Mouse (Mus musculus): ENCODE results near the gene Dcdc2b.

DNA sequence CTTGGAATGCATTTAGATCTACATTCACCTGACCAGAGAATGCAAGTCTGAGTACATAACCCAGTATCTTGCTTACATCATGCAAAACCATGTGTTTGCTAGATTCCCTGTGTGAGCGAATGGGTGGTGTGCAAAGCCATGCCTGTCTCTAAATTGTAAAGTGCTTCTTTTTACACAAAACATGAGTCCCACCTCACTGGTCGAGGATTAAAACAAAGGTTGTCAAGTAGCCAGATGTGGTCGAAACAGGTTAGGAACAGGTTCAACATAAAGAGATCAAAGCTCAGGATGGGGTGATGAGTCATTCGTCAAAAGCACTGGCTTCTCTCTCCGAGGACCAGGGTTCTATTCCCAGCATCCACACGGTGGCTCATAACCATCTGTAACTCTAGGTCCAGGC, 48.9 kb downstream of the Dcdc2b start:
- TF ChIP-seq CTCF (IDR thresholded peaks at IDR 0.05; ENCODE audit: control insufficient read depth, insufficient read depth, low read length) (no peak), POLR2A (IDR thresholded peaks at IDR 0.05; ENCODE audit: borderline replicate concordance, control insufficient read depth, low read depth, low read length) (no peak)
